10 mouse cellular contexts compared by ENCODE assay signal in genomic region chr9:84109777-84110478, GRCm38 (mm10).
DNase-seq lines count a peak whose midpoint lies in the region; ATAC-seq lines count a peak whose summit lies in the region.
"Had no signal": no experiment of that assay in that cellular context is flagged by ENCODE, and none has a peak within 500 bp of the region (broad histone marks: within the 10 kb centered on the region; RNA-seq: fewer than 3 reads in every experiment).

No protein-coding gene starts in this region.

- no peak overlapping the region for H3K27ac ChIP-seq in forebrain, embryonic 11.5 days (ENCODE audit: low read depth, low read length)
- H3K27ac ChIP-seq in midbrain, embryonic 15.5 days, result no peak overlapping the region; the same call in 1 of the 2 replicates
- H3K27ac ChIP-seq: liver, embryonic 13.5 days had no signal

- no peak overlapping the region for H3K4me2 ChIP-seq in forebrain, embryonic 11.5 days (ENCODE audit: low read depth, low read length, severe bottlenecking)
- peak overlapping the region; percentile 2; the same call in 1 of the 2 replicates for H3K4me2 ChIP-seq in midbrain, embryonic 15.5 days
- H3K4me2 ChIP-seq: liver, embryonic 13.5 days had no signal

- H3K4me3 ChIP-seq in forebrain, embryonic 11.5 days (ENCODE audit: low read depth, low read length), result no peak overlapping the region
- H3K4me3 ChIP-seq in midbrain, embryonic 15.5 days, result no peak overlapping the region
- H3K4me3 ChIP-seq: liver, embryonic 13.5 days had no signal

- no peak overlapping the region for H3K9ac ChIP-seq in forebrain, embryonic 11.5 days (ENCODE audit: low read length)
- no peak overlapping the region for H3K9ac ChIP-seq in midbrain, embryonic 15.5 days
- H3K9ac ChIP-seq: liver, embryonic 13.5 days had no signal

- WGBS in forebrain, embryonic 11.5 days, result 37% methylated on average over 6 of the region's 6 CpGs
- 35% methylated on average over 6 of the region's 6 CpGs for WGBS in midbrain, embryonic 15.5 days

- DNase-seq in heart, postnatal 10 days, result peak; percentile 33
- DNase-seq in heart, adult 11 months, result no peak
- peak; percentile 31 for DNase-seq in cerebellum, adult 11-12 months
- DNase-seq in forebrain, embryonic 11.5 days (ENCODE audit: low spot score), result no peak
- no peak for DNase-seq in T-cell, adult 2 months (ENCODE audit: low spot score)
- DNase-seq in kidney, adult 18-20 months, result no peak
- no peak for DNase-seq in ovary, postnatal 10 days (ENCODE audit: low spot score)
- DNase-seq: liver, embryonic 13.5 days had no signal

- ATAC-seq in forebrain, embryonic 11.5 days (replicated peaks; ENCODE audit: low FRiP score), result peak; percentile 50
- peak; percentile 58; the same call in 1 of the 2 replicates for ATAC-seq in midbrain, embryonic 15.5 days (replicated peaks)

- intact Hi-C loops in heart, postnatal 10 days (cut with DNase I), result loop anchor here (5.0 kb wide), 1 partner anchor 153 kb away; no protein-coding TSS in a partner anchor

- H3K27me3 ChIP-seq in forebrain, embryonic 11.5 days (ENCODE audit: control insufficient read depth, insufficient read depth, low read length), result no peaks in the 10 kb centered on the region
- H3K27me3 ChIP-seq in midbrain, embryonic 15.5 days (replicated peaks), result no peaks in the 10 kb centered on the region
- H3K27me3 ChIP-seq: CH12.LX; liver, embryonic 13.5 days had no signal

- H3K36me3 ChIP-seq in forebrain, embryonic 11.5 days (ENCODE audit: control insufficient read depth, insufficient read depth, low read length), result no peaks in the 10 kb centered on the region
- H3K36me3 ChIP-seq in midbrain, embryonic 15.5 days (replicated peaks), result no peaks in the 10 kb centered on the region
- H3K36me3 ChIP-seq: liver, embryonic 13.5 days had no signal

- H3K9me3 ChIP-seq in forebrain, embryonic 11.5 days (ENCODE audit: control insufficient read depth, low read length), result no peaks in the 10 kb centered on the region
- no peaks in the 10 kb centered on the region for H3K9me3 ChIP-seq in midbrain, embryonic 15.5 days
- H3K9me3 ChIP-seq: liver, embryonic 13.5 days had no signal

- peaks cover 2% of the 10 kb centered on the region; the same call in 1 of the 2 replicates for H3K4me1 ChIP-seq in forebrain, embryonic 11.5 days (replicated peaks; ENCODE audit: control insufficient read depth, insufficient read depth, low read length)
- H3K4me1 ChIP-seq in midbrain, embryonic 15.5 days, result peaks cover 26% of the 10 kb centered on the region

Comparison
In these comparisons a context has a peak if more than half of its experiments do, and no peak if none do; other contexts are left out.
1. DNase-seq: peak in heart, postnatal 10 days (2 of 2) and cerebellum, adult 11-12 months (single experiment); none in heart, adult 11 months (single experiment), forebrain, embryonic 11.5 days (single experiment), T-cell, adult 2 months (single experiment), kidney, adult 18-20 months (single experiment) and ovary, postnatal 10 days (single experiment).